Mouse (Mus musculus) small intestine, adult 2 months (tissue): ENCODE results near the gene Gstp1. TPM values are rescaled to one million over a fixed set of nuclear protein-coding genes. Genes with fewer than 3 reads are reported as not detected.

Source experiments
- H3K27ac ChIP-seq: fragments of 200-500 bp; 2 replicates; pipeline ENCODE4 v1.5.1; 2012; ENCODE audit warnings: low read depth, low read length, control low read depth, inconsistent platforms; ENCODE audit not compliant: insufficient read depth
- H3K27me3 ChIP-seq: fragments of 200-500 bp; 2 replicates; pipeline ENCODE4 v1.6.1; 2012; ENCODE audit warnings: mild to moderate bottlenecking, moderate library complexity, low read length, inconsistent platforms; ENCODE audit not compliant: control insufficient read depth, insufficient read depth
- H3K36me3 ChIP-seq: fragments of 200-500 bp; 2 replicates; pipeline ENCODE4 v1.6.1; 2012; ENCODE audit warnings: mild to moderate bottlenecking, low read length, control low read depth, inconsistent platforms; ENCODE audit not compliant: control insufficient read depth, insufficient read depth
- H3K4me1 ChIP-seq: fragments of 200-500 bp; 2 replicates; pipeline ENCODE4 v1.6.1; 2012; ENCODE audit warnings: low read length, inconsistent platforms, mixed read lengths; ENCODE audit not compliant: control insufficient read depth, insufficient read depth, insufficient read length
- H3K4me3 ChIP-seq: fragments of 200-500 bp; 2 replicates; pipeline ENCODE4 v1.5.1; 2012; ENCODE audit warnings: low read depth, mild to moderate bottlenecking, control low read depth, inconsistent platforms, low read length, moderate library complexity
- CTCF ChIP-seq: fragments of 200-500 bp; IDR thresholded peaks from 2 replicates; pipeline ENCODE4 v1.5.1; 2012; ENCODE audit warnings: low read depth, mild to moderate bottlenecking, control low read depth, inconsistent platforms, low read length, moderate library complexity, mixed read lengths; ENCODE audit not compliant: insufficient replicate concordance, insufficient read length; ENCODE audit errors: extremely low read depth
- POLR2A ChIP-seq: fragments of 200-500 bp; IDR thresholded peaks from 2 replicates; pipeline ENCODE4 v1.6.1; 2012; ENCODE audit warnings: low read depth, mild to moderate bottlenecking, control low read depth, inconsistent platforms, low read length, moderate library complexity
- WGBS: fragments of 180-500 bp; shearing (Covaris S2); methylation state at CpG from one replicate; pipeline ENCODE4 v1.1.7; 2018; 5-methylcytosine and 5-hydroxymethylcytosine counted together
- polyA plus RNA-seq: library from polyadenylated mRNA; depleted of rRNA; stranded (reverse); fragments of >200 nt; gene quantifications from 2 replicates; pipeline ENCODE4 v1.2.3, GENCODE M21; 2012

The Gstp1 gene
- polyA plus RNA-seq, 1 experiment, result 1,214 TPM

DNA sequence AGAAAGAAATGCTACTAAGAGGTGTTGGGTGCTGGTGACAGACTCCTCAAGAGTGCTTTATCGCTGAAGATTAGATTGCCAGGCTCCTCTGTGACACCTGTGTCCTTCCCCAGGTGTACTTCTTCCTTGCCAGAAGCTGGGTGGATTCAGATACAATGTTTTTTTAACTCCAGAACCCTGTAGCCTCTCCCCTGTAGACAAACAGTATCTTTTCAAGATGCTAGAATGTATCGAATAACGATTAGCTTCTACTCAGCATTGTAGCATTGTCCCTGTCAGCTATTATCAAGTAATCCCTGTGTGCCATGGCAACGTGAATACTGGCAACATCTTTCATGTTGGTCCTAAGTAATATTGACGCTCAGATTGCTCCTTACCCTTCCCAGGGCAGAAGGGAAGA lies 4.0 kb downstream of the Gstp1 start:
- no peak overlapping the region for H3K4me3 ChIP-seq
- H3K27ac ChIP-seq, result peak overlapping the region; percentile 96
- H3K27me3 ChIP-seq, result no peaks in the 10 kb centered on the region
- H3K4me1 ChIP-seq, result peaks cover 24% of the 10 kb centered on the region
- TF ChIP-seq CTCF (no peak), POLR2A (no peak)
- 19% methylated on average over 5 of the region's 5 CpGs for WGBS
- peaks cover 6% of the 10 kb centered on the region for H3K36me3 ChIP-seq

GRCm38 (mm10) chr19:4033298-4033697 lies 4.5 kb downstream of the Gstp1 start:
- peak overlapping the region; percentile 96 for H3K27ac ChIP-seq
- H3K27me3 ChIP-seq, result no peaks in the 10 kb centered on the region
- TF ChIP-seq CTCF (no peak), POLR2A (no peak)
- H3K4me3 ChIP-seq, result no peak overlapping the region
- 25% methylated on average over 3 of the region's 3 CpGs for WGBS
- peaks cover 6% of the 10 kb centered on the region for H3K36me3 ChIP-seq
- peaks cover 24% of the 10 kb centered on the region for H3K4me1 ChIP-seq

- Histone ChIP-seq H3K27ac (peak overlapping the region; percentile 64; the same call in 1 of the 2 replicates), H3K4me1 (peaks cover 24% of the 10 kb centered on the region), H3K36me3 (peaks cover 6% of the 10 kb centered on the region), H3K4me3 (no peak overlapping the region), H3K27me3 (no peaks in the 10 kb centered on the region)
- WGBS, result 79% methylated on average over 7 of the region's 7 CpGs
- TF ChIP-seq POLR2A (no peak), CTCF (no peak)
Observed at GRCm38 (mm10) chr19:4032668-4033067, 5.1 kb downstream of the Gstp1 start.

DNA sequence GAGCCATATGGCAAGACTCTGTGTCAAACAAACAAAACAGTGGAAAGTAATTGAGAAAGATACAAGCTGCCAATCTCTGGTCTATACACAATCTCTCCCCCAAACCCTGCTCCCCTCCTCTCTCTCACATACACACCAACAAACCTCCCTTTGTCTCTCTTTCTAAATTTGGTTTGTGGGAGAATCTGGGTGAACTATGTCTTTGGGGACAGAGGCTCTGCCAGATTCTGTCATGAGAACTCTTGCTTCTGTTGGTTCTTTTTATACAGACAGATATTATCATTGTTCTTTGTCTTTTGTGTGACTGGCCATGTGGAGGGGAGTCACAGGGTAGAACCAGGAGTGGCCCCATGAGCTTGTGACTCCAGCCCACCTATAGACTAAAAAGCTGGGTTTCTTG lies 10.2 kb downstream of the Gstp1 start:
- Histone ChIP-seq H3K27ac (no peak overlapping the region), H3K4me3 (no peak overlapping the region), H3K27me3 (no peaks in the 10 kb centered on the region), H3K4me1 (peaks cover 13% of the 10 kb centered on the region), H3K36me3 (no peaks in the 10 kb centered on the region)
- TF ChIP-seq POLR2A (no peak), CTCF (no peak)

GRCm38 (mm10) chr19:4023185-4023584 lies 14.6 kb downstream of the Gstp1 start:
- Histone ChIP-seq H3K4me1 (peaks cover 16% of the 10 kb centered on the region), H3K27me3 (no peaks in the 10 kb centered on the region), H3K36me3 (no peaks in the 10 kb centered on the region), H3K27ac (no peak overlapping the region), H3K4me3 (no peak overlapping the region)
- 58% methylated on average over 7 of the region's 7 CpGs for WGBS
- no peak for TF ChIP-seq CTCF
- no peak for TF ChIP-seq POLR2A

DNA sequence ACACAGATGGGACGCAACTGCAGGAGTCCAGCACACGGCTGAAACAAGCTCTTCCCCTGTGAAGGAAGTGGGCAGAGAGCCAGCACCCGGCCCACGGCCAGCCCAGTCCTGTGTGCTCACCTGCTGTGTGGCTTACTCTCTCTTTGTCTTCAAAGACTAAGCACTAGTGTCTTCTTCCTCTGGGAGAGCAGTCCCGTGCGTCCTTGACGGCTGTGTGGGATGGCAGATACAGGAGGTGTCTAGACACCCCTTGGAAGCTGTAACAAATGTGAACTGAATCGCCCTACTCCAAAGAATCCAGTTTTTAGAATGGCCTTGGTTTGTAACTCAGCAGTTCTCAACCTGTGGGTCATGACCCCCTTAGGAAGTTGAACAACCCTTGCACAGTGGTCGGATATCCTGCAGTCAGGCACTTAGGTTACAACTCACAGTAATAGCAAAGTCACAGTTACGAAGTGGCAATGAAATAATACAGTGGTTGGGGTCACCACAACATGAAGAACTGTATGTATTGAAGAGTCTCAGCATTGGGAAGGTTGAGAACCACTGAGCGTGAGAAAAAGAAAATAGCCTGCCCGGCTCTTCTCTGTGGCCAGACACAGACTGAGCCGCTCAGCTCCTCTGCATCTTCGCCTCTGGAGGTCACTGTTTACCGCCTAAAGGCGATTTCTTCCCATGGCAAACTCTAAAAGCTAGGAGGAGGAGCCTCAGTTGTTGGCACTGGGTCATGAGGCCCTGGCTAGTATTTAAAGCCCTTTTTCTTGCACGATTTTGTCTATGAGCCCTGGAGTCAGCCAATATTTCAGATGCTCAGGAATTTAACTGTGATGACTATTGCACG lies 18.8 kb downstream of the Gstp1 start:
- peak; percentile 36; the same call in 1 of the 2 replicates for TF ChIP-seq POLR2A
- peak; percentile 93; the same call in 1 of the 2 replicates for TF ChIP-seq CTCF
- Histone ChIP-seq H3K27me3 (no peaks in the 10 kb centered on the region), H3K4me1 (peaks cover 10% of the 10 kb centered on the region; the same call in 1 of the 2 replicates), H3K4me3 (no peak overlapping the region), H3K36me3 (no peaks in the 10 kb centered on the region), H3K27ac (peak overlapping the region; percentile 66)
- WGBS, result 10% methylated on average over 18 of the region's 18 CpGs

DNA sequence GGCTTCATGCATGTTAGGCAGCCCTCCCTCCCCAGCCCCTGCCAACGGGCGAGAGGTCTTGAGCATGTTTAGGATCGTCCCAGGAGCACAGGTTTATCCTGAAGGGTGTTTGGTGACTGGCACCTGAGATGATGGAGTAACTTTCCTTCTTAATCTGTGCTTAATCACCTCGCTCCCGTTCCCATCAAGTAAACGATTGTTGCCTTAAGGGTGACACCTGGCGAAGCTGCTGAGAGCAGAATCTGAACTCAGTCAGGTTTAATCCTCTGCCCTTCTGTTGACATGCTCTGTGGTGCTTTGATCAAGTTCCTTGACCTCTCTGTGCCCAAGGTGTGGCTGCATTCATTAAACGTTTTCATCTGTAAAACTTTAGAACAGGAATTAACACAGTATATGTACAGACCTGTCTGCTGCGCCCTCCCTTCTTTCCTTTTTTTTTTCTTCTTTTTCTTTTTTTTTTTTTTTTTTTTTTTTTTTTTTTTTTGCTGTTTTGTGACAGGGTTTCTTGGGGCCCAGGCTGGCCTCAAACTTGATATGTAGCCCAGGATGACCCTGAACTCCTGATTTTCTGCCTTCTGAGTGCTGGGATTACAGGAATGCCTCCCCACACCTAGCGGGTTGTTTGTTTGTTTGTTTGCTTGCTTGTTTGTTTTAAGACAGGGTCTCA lies 19.7 kb downstream of the Gstp1 start:
- no peaks in the 10 kb centered on the region for H3K36me3 ChIP-seq
- no peak overlapping the region for H3K4me3 ChIP-seq
- no peaks in the 10 kb centered on the region for H3K27me3 ChIP-seq
- TF ChIP-seq CTCF (no peak), POLR2A (no peak)
- H3K27ac ChIP-seq, result peak overlapping the region; percentile 66
- H3K4me1 ChIP-seq, result peaks cover 10% of the 10 kb centered on the region; the same call in 1 of the 2 replicates
- WGBS, result 55% methylated on average over 10 of the region's 10 CpGs
